Mouse (Mus musculus): ENCODE results near the gene Fancc. TPM values are rescaled to one million over a fixed set of nuclear protein-coding genes. Genes with fewer than 3 reads are reported as not detected.
A peak's percentile ranks its signal among the peaks of the same experiment; 100 is the strongest.

Fancc gene
- polyA plus RNA-seq, 1 experiment: 8.1 TPM

GRCm38 (mm10) chr13:63309563-63309962 lies 187.5 kb downstream of the Fancc start:
- Histone ChIP-seq H3K4me2 (ENCODE audit: low read depth) (no peak overlapping the region), H3ac (ENCODE audit: control insufficient read depth, insufficient read length) (no peak overlapping the region), H3K79me2 (ENCODE audit: control insufficient read depth, insufficient read depth) (no peaks in the 10 kb centered on the region), H3K4me3 (no peak overlapping the region), H3K27me3 (ENCODE audit: control insufficient read depth, insufficient read depth, insufficient read length) (no peaks in the 10 kb centered on the region), H3K36me3 (ENCODE audit: control insufficient read depth, insufficient read depth) (peaks cover 4% of the 10 kb centered on the region)
- no peak for TF ChIP-seq USF1 (IDR thresholded peaks at IDR 0.05; ENCODE audit: low read depth)
- TF ChIP-seq POLR2A (IDR thresholded peaks at IDR 0.05; ENCODE audit: insufficient read length, low read depth): peak; percentile 6
- TF ChIP-seq POLR2AphosphoS2 (IDR thresholded peaks at IDR 0.05; ENCODE audit: insufficient read length, low read depth): peak; percentile 87
- no peak for TF ChIP-seq TCF12 (IDR thresholded peaks at IDR 0.05; ENCODE audit: insufficient read depth, poor library complexity, severe bottlenecking)
- no peak for TF ChIP-seq TCF3 (IDR thresholded peaks at IDR 0.05; ENCODE audit: insufficient read length, low read depth)
- TF ChIP-seq MYOD1 (IDR thresholded peaks at IDR 0.05; ENCODE audit: control insufficient read depth in 1 of 3, insufficient read length in 2 of 3, low read depth in 2 of 3): no peak
- TF ChIP-seq MYOG (IDR thresholded peaks at IDR 0.05; ENCODE audit: control insufficient read depth in 1 of 3, insufficient read depth in 1 of 3, insufficient read length in 2 of 3, low read depth in 2 of 3): no peak
- no peak for TF ChIP-seq SRF (IDR thresholded peaks at IDR 0.05; ENCODE audit: control insufficient read depth, insufficient read length, low read depth)

GRCm38 (mm10) chr13:63306768-63307167 lies 190.3 kb downstream of the Fancc start:
- Histone ChIP-seq H3K36me3 (ENCODE audit: control insufficient read depth, insufficient read depth) (peaks cover 30% of the 10 kb centered on the region), H3K27me3 (ENCODE audit: control insufficient read depth, insufficient read depth, insufficient read length) (no peaks in the 10 kb centered on the region), H3ac (ENCODE audit: control insufficient read depth, insufficient read length) (no peak overlapping the region), H3K79me2 (ENCODE audit: control insufficient read depth, insufficient read depth) (no peaks in the 10 kb centered on the region), H3K4me3 (no peak overlapping the region), H3K4me2 (ENCODE audit: low read depth) (no peak overlapping the region)
- TF ChIP-seq SRF (IDR thresholded peaks at IDR 0.05; ENCODE audit: control insufficient read depth, insufficient read length, low read depth): no peak
- TF ChIP-seq MYOD1 (IDR thresholded peaks at IDR 0.05; ENCODE audit: control insufficient read depth in 1 of 3, insufficient read length in 2 of 3, low read depth in 2 of 3): no peak
- TF ChIP-seq POLR2AphosphoS2 (IDR thresholded peaks at IDR 0.05; ENCODE audit: insufficient read length, low read depth): peak; percentile 96
- no peak for TF ChIP-seq MYOG (IDR thresholded peaks at IDR 0.05; ENCODE audit: control insufficient read depth in 1 of 3, insufficient read depth in 1 of 3, insufficient read length in 2 of 3, low read depth in 2 of 3)
- TF ChIP-seq TCF12 (IDR thresholded peaks at IDR 0.05; ENCODE audit: insufficient read depth, poor library complexity, severe bottlenecking): no peak
- no peak for TF ChIP-seq USF1 (IDR thresholded peaks at IDR 0.05; ENCODE audit: low read depth)

- H3K4me3 ChIP-seq: no peak overlapping the region
- no peaks in the 10 kb centered on the region for H3K79me2 ChIP-seq (ENCODE audit: control insufficient read depth, insufficient read depth)
- H3K36me3 ChIP-seq (ENCODE audit: control insufficient read depth, insufficient read depth): peaks cover 32% of the 10 kb centered on the region
- H3K4me2 ChIP-seq (ENCODE audit: low read depth): no peak overlapping the region
- TF ChIP-seq POLR2AphosphoS2 (IDR thresholded peaks at IDR 0.05; ENCODE audit: insufficient read length, low read depth): peak; percentile 86
- TF ChIP-seq MYOG (IDR thresholded peaks at IDR 0.05; ENCODE audit: control insufficient read depth in 1 of 3, insufficient read depth in 1 of 3, insufficient read length in 2 of 3, low read depth in 2 of 3): no peak
- TF ChIP-seq CEBPB (IDR thresholded peaks at IDR 0.05; ENCODE audit: insufficient read depth, poor library complexity, severe bottlenecking): no peak
- TF ChIP-seq MAX (IDR thresholded peaks at IDR 0.05; ENCODE audit: low read depth): no peak
- TF ChIP-seq POLR2A (IDR thresholded peaks at IDR 0.05; ENCODE audit: insufficient read length, low read depth): peak; percentile 19
- no peak for TF ChIP-seq REST (IDR thresholded peaks at IDR 0.05; ENCODE audit: insufficient read depth, insufficient read length)
- TF ChIP-seq SRF (IDR thresholded peaks at IDR 0.05; ENCODE audit: control insufficient read depth, insufficient read length, low read depth): no peak
- no peak for TF ChIP-seq USF1 (IDR thresholded peaks at IDR 0.05; ENCODE audit: low read depth)
- TF ChIP-seq TCF12 (IDR thresholded peaks at IDR 0.05; ENCODE audit: insufficient read depth, poor library complexity, severe bottlenecking): no peak
- TF ChIP-seq TCF3 (IDR thresholded peaks at IDR 0.05; ENCODE audit: insufficient read length, low read depth): no peak
- H3ac ChIP-seq (ENCODE audit: control insufficient read depth, insufficient read length): no peak overlapping the region
- H3K27me3 ChIP-seq (ENCODE audit: control insufficient read depth, insufficient read depth, insufficient read length): no peaks in the 10 kb centered on the region
These were observed 191.7 kb downstream of the Fancc start for GRCm38 (mm10) chr13:63305160-63306011.

GRCm38 (mm10) chr13:63304799-63305159 lies 192.3 kb downstream of the Fancc start:
- Histone ChIP-seq H3K36me3 (ENCODE audit: control insufficient read depth, insufficient read depth) (peaks cover 32% of the 10 kb centered on the region), H3K4me3 (no peak overlapping the region), H3K4me2 (ENCODE audit: low read depth) (no peak overlapping the region), H3K79me2 (ENCODE audit: control insufficient read depth, insufficient read depth) (no peaks in the 10 kb centered on the region), H3K27me3 (ENCODE audit: control insufficient read depth, insufficient read depth, insufficient read length) (no peaks in the 10 kb centered on the region), H3ac (ENCODE audit: control insufficient read depth, insufficient read length) (no peak overlapping the region)
- no peak for TF ChIP-seq POLR2A (IDR thresholded peaks at IDR 0.05; ENCODE audit: insufficient read length, low read depth)
- peak; percentile 18 for TF ChIP-seq POLR2AphosphoS2 (IDR thresholded peaks at IDR 0.05; ENCODE audit: insufficient read length, low read depth)

GRCm38 (mm10) chr13:63304124-63304792 lies 192.8 kb downstream of the Fancc start:
- Histone ChIP-seq H3K27me3 (ENCODE audit: control insufficient read depth, insufficient read depth, insufficient read length) (no peaks in the 10 kb centered on the region), H3K79me2 (ENCODE audit: control insufficient read depth, insufficient read depth) (no peaks in the 10 kb centered on the region), H3K36me3 (ENCODE audit: control insufficient read depth, insufficient read depth) (peaks cover 33% of the 10 kb centered on the region), H3K4me3 (no peak overlapping the region), H3K4me2 (ENCODE audit: low read depth) (no peak overlapping the region), H3ac (ENCODE audit: control insufficient read depth, insufficient read length) (no peak overlapping the region)
- TF ChIP-seq MAX (IDR thresholded peaks at IDR 0.05; ENCODE audit: low read depth) (no peak), CEBPB (IDR thresholded peaks at IDR 0.05; ENCODE audit: insufficient read depth, poor library complexity, severe bottlenecking) (no peak), TCF3 (IDR thresholded peaks at IDR 0.05; ENCODE audit: insufficient read length, low read depth) (no peak), MYOD1 (IDR thresholded peaks at IDR 0.05; ENCODE audit: control insufficient read depth in 1 of 3, insufficient read length in 2 of 3, low read depth in 2 of 3) (no peak), POLR2AphosphoS2 (IDR thresholded peaks at IDR 0.05; ENCODE audit: insufficient read length, low read depth) (peak; percentile 74), POLR2A (IDR thresholded peaks at IDR 0.05; ENCODE audit: insufficient read length, low read depth) (peak; percentile 32)

Measured in myocyte (in vitro differentiated cells).